Mouse (Mus musculus): ENCODE measurements around the gene BC052040.

Gene BC052040

GRCm38 (mm10) chr2:115601280-115601679 is 19.8 kb downstream of the BC052040 start:
- DNase-seq (ENCODE audit: low spot score), result no peak

GRCm38 (mm10) chr2:115602116-115602515 is 20.6 kb downstream of the BC052040 start:
- DNase-seq (ENCODE audit: low spot score), result no peak

DNA sequence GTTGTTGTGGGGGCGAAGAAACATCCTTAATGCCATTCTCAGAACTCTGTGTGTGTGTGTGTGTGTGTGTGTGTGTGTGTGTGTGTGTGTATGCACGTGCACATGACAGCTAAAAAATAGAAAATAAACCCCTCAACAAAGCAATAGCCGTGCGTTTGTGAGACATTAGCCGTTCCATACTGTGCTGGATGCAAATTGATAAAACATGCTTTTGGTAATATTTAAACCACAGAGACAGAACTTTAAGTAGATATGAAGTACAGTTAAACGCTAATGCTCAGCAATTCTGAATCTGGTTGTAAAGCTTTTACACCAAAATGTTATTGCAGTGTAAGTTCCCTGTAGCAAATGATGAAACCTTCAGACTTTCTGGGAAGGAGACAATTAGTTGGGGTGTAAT is 22.6 kb downstream of the BC052040 start:
- DNase-seq (ENCODE audit: low spot score), result no peak

- DNase-seq (ENCODE audit: low spot score), result peak; percentile 42
These were observed 24.4 kb downstream of the BC052040 start for GRCm38 (mm10) chr2:115605829-115606336.

DNA sequence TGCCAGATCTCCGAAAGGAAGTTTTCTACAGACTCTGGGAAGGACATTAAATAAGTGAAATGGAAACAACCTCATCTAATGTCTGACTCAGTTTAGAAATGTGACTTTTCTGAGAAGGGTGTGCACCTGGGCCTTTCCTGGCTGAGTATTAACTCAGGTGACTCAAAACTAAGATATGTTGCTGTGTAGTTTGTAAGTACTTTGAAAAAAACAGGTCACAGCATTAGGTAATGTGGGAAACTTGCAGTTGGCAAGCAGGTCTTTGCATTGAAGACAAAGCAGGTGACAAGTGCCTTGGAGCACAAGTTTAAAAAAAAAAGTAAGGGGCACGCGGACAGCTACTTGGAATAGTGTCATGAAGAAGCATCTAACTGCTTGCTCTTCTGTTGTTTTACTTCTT is 27.5 kb downstream of the BC052040 start:
- no peak for DNase-seq (ENCODE audit: low spot score)

DNA sequence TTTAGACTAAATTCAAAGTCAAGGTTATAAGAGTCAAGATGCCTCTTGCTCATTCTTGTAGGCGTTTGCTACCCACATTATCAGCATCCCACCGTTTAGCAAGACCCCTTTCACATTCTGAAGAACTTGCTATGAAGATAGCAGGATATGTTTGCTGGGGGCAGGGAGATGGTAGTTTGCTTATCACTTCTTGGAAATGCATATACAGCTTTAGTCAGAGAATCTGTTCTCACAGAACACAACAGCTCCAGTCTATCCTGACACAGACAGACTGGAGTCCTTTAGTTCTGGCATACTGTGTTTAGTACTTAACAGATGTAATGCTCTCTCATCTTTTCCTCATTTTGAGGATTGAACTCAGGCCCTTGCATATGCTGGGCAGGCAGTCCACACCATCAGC is 28.6 kb downstream of the BC052040 start:
- no peak for DNase-seq (ENCODE audit: low spot score)

DNA sequence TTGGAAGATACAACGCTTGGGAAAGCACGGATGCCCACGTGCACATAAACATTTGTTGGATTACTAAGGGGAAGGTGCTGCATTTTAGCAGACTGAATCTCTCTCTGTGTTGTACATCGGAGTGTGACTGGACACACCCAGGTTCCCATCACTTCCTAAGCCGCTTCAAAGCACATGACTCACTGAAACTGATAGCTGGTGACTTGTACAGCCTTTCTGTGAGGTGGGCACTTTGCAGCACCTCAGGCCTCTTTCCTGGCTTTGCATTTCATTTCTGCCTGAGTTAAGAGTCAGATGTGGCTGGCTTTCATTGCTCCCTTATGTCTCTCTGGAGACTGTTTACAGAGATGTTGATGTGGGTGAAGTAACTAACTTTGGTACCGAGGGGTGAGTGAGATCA is 29.0 kb downstream of the BC052040 start:
- no peak for DNase-seq (ENCODE audit: low spot score)

DNA sequence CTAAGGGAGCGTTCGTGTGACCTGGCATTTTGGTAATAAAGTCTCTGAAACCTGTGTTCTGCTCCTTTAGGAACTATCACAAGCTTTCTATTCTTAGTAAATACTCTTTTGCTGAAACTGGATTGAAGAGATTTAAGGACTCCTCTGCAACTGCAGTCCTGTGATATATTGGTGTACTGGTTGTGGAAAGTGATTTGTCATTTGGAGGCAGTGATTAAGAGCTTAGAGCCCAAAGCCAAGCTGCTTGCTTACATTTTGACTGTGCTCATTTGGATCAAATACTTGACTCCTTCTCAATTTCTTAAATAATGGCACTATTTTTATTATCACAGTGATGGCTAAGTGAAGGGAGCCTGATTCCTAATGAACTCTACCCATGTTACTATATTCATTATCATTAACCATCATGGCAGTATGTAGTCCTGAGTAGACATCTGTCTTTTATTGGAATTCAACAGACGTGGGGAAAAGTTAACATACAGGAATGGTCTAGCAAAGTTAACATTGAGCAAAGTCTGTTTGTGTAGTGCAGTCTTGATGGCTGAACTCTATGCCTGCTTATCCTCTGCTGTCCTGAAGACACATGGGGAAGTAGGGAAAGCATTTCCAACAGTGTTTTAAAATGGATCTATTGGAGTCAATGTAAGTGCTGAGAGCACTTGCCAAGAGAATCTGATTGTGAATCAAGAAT is 32.5 kb downstream of the BC052040 start:
- DNase-seq (ENCODE audit: low spot score), result no peak

DNA sequence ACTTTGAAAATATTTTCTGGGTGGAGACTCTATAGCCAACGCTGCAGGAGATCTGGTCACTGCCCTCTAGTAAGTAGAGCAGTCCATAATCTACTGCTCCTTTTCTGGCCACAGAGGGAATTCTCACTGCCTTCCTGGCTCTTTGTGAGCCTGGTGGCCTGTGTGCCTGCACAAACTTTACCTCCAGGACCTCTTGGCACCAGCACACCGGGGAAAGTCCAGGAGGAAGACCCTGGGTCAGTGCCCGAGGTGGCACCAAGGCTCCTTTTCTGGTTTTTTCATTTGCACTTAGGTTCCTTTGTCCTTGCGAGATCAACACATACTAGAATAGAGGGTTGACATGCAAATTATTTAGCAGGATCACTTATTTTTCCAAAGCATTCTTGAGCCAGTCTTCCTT is 47.0 kb downstream of the BC052040 start:
- no peak for DNase-seq (ENCODE audit: low spot score)

- peak; percentile 72 for DNase-seq (ENCODE audit: low spot score)
These were observed 49.5 kb downstream of the BC052040 start for GRCm38 (mm10) chr2:115631031-115631434.

DNA sequence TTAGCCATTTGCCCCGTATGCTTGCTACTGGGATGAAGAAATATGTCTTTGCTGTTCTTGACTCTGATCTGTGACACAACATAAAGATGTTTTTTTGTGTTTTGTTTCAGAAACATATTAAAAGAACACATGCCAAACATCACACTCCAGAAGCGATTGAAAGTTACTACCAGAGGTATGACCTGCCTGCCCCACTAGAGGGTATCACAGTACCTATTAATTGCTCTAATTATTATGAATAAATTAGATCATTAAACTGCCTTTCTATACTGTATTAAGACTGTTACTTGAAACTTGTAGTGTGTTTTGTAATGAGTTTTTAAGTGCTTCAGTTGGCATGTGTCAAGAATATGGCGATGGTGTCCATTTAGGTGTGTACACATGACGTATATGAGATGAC is 50.3 kb downstream of the BC052040 start:
- no peak for DNase-seq (ENCODE audit: low spot score)

DNA sequence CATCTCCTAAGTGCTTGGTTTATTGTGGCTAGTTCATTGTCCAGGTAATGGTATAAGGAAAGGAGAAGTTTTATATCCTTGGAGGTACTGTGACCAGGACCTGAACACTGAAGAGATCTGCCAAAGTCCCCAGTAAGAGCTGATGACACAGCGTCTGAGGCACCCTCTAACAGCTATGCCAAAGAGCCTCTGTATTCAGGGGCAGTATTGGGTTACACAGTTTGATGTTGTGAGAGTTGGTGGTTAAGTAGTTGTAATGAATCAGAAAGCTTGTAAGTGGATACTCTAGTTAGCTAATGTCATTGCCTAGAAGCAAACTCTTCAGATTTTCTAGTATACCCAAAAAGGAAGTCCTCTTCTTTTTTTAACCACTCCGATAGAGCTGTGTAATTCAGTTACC is 68.7 kb downstream of the BC052040 start:
- no peak for DNase-seq (ENCODE audit: low spot score)

DNA sequence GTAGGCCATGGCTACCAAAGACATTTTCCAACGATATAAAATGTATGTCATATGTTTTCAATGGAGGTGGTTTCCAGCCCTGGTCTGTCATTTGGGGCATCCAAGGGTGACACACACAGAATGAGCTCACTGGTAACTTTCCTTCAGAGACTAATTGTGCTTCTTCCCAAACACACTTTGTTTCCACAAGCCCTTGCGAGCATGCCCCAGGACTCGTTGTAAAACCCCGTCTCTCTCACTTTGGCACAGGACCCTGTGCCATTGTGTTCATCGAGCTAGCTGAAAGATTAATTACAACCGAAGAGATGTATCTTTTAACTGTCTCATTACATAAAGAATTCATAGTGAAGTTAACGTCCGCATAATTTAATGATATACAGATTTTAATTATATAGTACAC is 78.2 kb downstream of the BC052040 start:
- no peak for DNase-seq (ENCODE audit: low spot score)

GRCm38 (mm10) chr2:115660213-115661120 is 79.0 kb downstream of the BC052040 start:
- no peak for DNase-seq (ENCODE audit: low spot score)

DNA sequence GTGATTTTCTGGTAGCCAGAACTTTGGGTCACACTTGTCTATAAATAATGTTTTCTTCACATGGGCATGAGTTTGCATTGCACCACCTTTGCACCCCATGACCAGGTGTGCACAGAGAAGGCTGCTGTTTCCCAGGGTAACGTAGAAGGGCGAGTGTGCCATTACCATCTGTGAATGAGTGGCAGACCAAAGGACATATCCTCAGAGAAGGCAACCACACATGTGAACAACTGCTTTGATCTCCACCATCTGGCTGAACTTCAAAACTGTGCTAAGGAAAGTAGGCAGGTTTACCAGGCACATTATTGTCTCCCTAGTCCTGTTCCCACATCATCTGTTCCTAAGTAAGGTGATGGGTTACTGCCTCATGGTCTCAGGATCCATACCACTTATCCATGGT is 86.0 kb downstream of the BC052040 start:
- DNase-seq (ENCODE audit: low spot score), result no peak

DNA sequence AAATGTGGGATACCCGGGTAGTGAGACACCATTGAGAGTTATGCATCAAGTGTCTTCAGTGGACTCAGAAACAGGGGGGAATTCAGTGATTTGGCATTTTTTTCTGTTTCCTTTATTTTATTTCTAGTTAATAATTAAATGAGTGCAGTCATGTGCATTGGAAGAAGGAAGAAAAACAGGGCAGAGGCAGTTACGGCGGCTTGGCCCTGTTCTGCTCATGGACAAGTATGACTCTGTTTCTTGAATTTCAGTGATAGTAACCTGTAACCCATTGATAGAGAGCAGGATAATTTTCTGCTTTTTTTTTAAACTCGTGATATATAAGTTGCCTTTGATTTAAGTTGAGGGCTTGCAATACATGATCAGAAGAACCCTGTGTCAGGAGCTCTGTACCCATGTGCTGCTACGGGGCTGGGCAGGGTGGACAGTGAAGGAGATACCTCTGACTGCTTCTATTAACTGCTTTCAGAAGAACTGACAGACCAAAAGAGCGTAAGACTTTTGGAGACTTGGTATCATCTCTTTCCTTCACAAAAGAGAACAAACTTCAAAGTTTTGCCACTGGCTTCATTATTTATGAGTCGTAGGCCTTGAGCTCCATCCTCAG is 91.6 kb downstream of the BC052040 start:
- DNase-seq (ENCODE audit: low spot score), result no peak

DNA sequence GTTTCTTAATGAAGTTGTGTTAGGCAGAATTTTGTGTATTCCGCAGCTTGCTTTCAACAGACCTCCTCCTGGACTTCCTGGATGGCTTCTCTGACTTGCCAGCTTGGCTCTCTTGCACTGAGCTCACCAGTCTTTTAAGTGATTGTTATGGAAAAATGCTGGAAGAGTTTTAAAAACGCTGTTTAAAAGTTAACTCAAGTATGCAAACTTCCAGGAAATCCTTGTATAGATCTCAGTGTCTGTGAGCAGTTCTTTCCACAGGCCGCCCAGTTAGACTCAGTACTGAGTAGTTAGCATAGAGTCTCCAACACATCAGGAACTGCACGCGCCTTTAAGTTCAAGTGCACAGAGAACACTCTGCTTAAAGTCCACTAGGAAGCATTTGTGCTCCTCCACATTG is 97.3 kb downstream of the BC052040 start:
- no peak for DNase-seq (ENCODE audit: low spot score)

DNA sequence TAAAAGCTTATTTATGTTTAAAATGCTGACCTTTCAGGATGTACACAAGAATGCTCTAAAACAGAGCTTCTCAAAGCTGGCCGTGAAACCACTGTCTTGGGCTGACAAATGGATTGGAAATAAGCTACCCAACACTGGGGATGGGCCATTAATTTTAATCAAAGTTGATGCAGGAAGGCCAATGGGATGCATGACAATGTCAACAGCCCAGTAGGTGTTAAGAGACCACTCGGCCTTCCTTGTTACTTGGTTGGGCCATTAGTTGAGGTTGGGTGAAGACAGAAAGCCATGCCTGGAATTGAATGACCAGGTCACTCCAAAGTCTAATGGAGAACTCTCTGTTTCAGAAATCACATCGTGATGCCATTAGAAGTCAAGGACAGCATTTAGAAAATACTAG is 103.7 kb downstream of the BC052040 start:
- no peak for DNase-seq (ENCODE audit: low spot score)

DNA sequence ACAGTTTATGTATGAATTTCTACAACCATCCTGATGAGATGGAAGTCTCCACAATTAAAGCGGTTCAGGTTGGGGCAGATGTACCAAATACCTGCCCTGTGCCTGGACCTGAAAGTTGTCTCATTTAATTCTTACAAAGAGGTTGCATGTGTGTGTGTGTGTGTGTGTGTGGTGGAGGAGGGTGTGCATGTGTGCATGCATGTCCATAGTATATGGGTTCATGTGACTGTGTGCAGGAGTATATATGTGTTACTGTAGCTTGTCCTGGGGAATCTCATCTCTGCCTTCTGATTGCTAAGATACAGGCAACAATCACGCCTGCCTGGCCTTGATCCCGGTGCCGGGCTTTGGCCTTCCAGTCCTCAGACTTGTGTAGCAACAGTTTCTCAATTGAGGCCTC is 106.1 kb downstream of the BC052040 start:
- DNase-seq (ENCODE audit: low spot score), result no peak

GRCm38 (mm10) chr2:115688282-115688681 is 106.8 kb downstream of the BC052040 start:
- DNase-seq (ENCODE audit: low spot score), result peak; percentile 40

- DNase-seq (ENCODE audit: low spot score), result no peak
These were observed 112.3 kb downstream of the BC052040 start for GRCm38 (mm10) chr2:115693841-115694240.

GRCm38 (mm10) chr2:115694386-115694785 is 112.9 kb downstream of the BC052040 start:
- no peak for DNase-seq (ENCODE audit: low spot score)

GRCm38 (mm10) chr2:115699032-115699431 is 117.5 kb downstream of the BC052040 start:
- no peak for DNase-seq (ENCODE audit: low spot score)

All from embryo, embryonic 10.5 days (tissue).